ENCODE assay signal across 8 mouse cellular contexts in genomic region chrX:155340654-155341053, GRCm38 (mm10). TPM values are rescaled to one million over a fixed set of nuclear protein-coding genes. Genes with fewer than 3 reads are reported as not detected.
DNase-seq lines count a peak whose midpoint lies in the region; ATAC-seq and TF ChIP-seq lines count a peak whose summit lies in the region.

Gene Prdx4, minus strand, starts transcription at chrX:155340754.

- no peak for DNase-seq in thymus, postnatal 0 days (ENCODE audit: low spot score)
- DNase-seq in thymus, postnatal 10 days (ENCODE audit: low spot score in 2 of 2) = no peak
- no peak for DNase-seq in hindbrain, embryonic 11.5 days (ENCODE audit: low spot score)
- no peak for DNase-seq in stomach, postnatal 0 days (ENCODE audit: low spot score)
- DNase-seq in spleen, postnatal 14 days (ENCODE audit: low spot score in 2 of 2) = no peak
- no peak for DNase-seq in cerebellum, postnatal 4 days (ENCODE audit: low spot score in 2 of 2)

- TF ChIP-seq POLR2A in embryonic fibroblast, embryonic 13.5 days (IDR thresholded peaks at IDR 0.05; ENCODE audit: low read depth, low read length) = no peak

- no peak for ATAC-seq in hindbrain, embryonic 11.5 days (ENCODE audit: low FRiP score)
- no peak for ATAC-seq in liver, embryonic 12.5 days
- ATAC-seq in stomach, postnatal 0 days (ENCODE audit: low FRiP score, low TSS enrichment) = no peak

- H3K27me3 ChIP-seq in hindbrain, embryonic 11.5 days (ENCODE audit: control insufficient read depth, insufficient read depth, low read length) = no peaks in the 10 kb centered on the region
- no peaks in the 10 kb centered on the region for H3K27me3 ChIP-seq in liver, embryonic 12.5 days (replicated peaks)
- no peaks in the 10 kb centered on the region for H3K27me3 ChIP-seq in stomach, postnatal 0 days (ENCODE audit: control insufficient read depth, insufficient read depth, low read length)

- H3K4me1 ChIP-seq in embryonic fibroblast, embryonic 13.5 days (ENCODE audit: control insufficient read depth, insufficient read depth, low read length) = no peaks in the 10 kb centered on the region
- no peaks in the 10 kb centered on the region for H3K4me1 ChIP-seq in hindbrain, embryonic 11.5 days (replicated peaks; ENCODE audit: control insufficient read depth, insufficient read depth, low read length)
- H3K4me1 ChIP-seq in liver, embryonic 12.5 days = 0 out of 2 replicates have a peak, but pooled peaks cover 3% of the 10 kb centered on the region
- no peaks in the 10 kb centered on the region for H3K4me1 ChIP-seq in stomach, postnatal 0 days (replicated peaks; ENCODE audit: control insufficient read depth, insufficient read depth)

- no peak within 1 kb of the TSS for H3K4me3 ChIP-seq in embryonic fibroblast, embryonic 13.5 days (ENCODE audit: insufficient read depth, low read length)
- no peak within 1 kb of the TSS for H3K4me3 ChIP-seq in hindbrain, embryonic 11.5 days (ENCODE audit: low read depth, low read length)
- H3K4me3 ChIP-seq in liver, embryonic 12.5 days = no peak within 1 kb of the TSS
- no peak within 1 kb of the TSS for H3K4me3 ChIP-seq in stomach, postnatal 0 days (ENCODE audit: low read depth, low read length)

- H3K9me3 ChIP-seq in hindbrain, embryonic 11.5 days (ENCODE audit: control insufficient read depth, low read length) = no peaks in the 10 kb centered on the region
- no peaks in the 10 kb centered on the region for H3K9me3 ChIP-seq in liver, embryonic 12.5 days (replicated peaks)
- no peaks in the 10 kb centered on the region for H3K9me3 ChIP-seq in stomach, postnatal 0 days (ENCODE audit: control insufficient read depth, low read length)

- no peak for TF ChIP-seq EP300 in stomach, postnatal 0 days (optimal IDR thresholded peaks at IDR 0.05)

- TF ChIP-seq CTCF in embryonic fibroblast, embryonic 13.5 days (IDR thresholded peaks at IDR 0.05; ENCODE audit: borderline replicate concordance, insufficient read depth, low read length) = no peak
- no peak for TF ChIP-seq CTCF in stomach, postnatal 0 days (IDR thresholded peaks at IDR 0.05; ENCODE audit: low read depth)

- H3K27ac ChIP-seq in embryonic fibroblast, embryonic 13.5 days (ENCODE audit: insufficient read depth, low read length) = no peak within 1 kb of the TSS
- H3K27ac ChIP-seq in hindbrain, embryonic 11.5 days (ENCODE audit: low read depth, low read length) = no peak within 1 kb of the TSS
- H3K27ac ChIP-seq in liver, embryonic 12.5 days = no peak within 1 kb of the TSS
- no peak within 1 kb of the TSS for H3K27ac ChIP-seq in stomach, postnatal 0 days (replicated peaks)

- no peak within 1 kb of the TSS for H3K4me2 ChIP-seq in hindbrain, embryonic 11.5 days (replicated peaks; ENCODE audit: low read depth, low read length)
- no peak within 1 kb of the TSS for H3K4me2 ChIP-seq in liver, embryonic 12.5 days
- H3K4me2 ChIP-seq in stomach, postnatal 0 days (replicated peaks; ENCODE audit: low read depth) = no peak within 1 kb of the TSS

- no peak within 1 kb of the TSS for H3K9ac ChIP-seq in hindbrain, embryonic 11.5 days (ENCODE audit: low read depth, low read length)
- no peak within 1 kb of the TSS for H3K9ac ChIP-seq in liver, embryonic 12.5 days
- H3K9ac ChIP-seq in stomach, postnatal 0 days (ENCODE audit: low read length) = no peak within 1 kb of the TSS

- no peaks in the 10 kb centered on the region for H3K36me3 ChIP-seq in hindbrain, embryonic 11.5 days (ENCODE audit: control insufficient read depth, insufficient read depth, low read length)
- H3K36me3 ChIP-seq in liver, embryonic 12.5 days = no peaks in the 10 kb centered on the region
- no peaks in the 10 kb centered on the region for H3K36me3 ChIP-seq in stomach, postnatal 0 days (ENCODE audit: control insufficient read depth, insufficient read depth, low read length)

RNA-seq across cellular contexts. Expression of gene Prdx4, which starts in this region (rescaled TPM):
- polyA plus RNA-seq in thymus, postnatal 0 days (2015; fragmentation: Nextera tagmentation; extraction: Ambion mirVana) = 83.4 and 93.1 TPM in 2 replicates
- 111 and 142 TPM in 2 replicates for polyA plus RNA-seq in embryonic fibroblast, embryonic 13.5 days (2011; ENCODE audit: insufficient read length, low read depth, missing spikeins)
- polyA plus RNA-seq in hindbrain, embryonic 11.5 days (2014; fragmentation: Nextera tagmentation; extraction: Ambion mirVana) = 234 and 249 TPM in 2 replicates
- 137 and 143 TPM in 2 replicates for polyA plus RNA-seq in liver, embryonic 12.5 days (2016; fragmentation: Nextera tagmentation; extraction: Ambion mirVana)
- polyA plus RNA-seq in stomach, postnatal 0 days (2015; fragmentation: Nextera tagmentation; extraction: Ambion mirVana) = 200 and 213 TPM in 2 replicates
